Mouse (Mus musculus) adrenal gland, adult (tissue): ENCODE data around the gene Plin4.
"Not testable (repeated sequence)": the region's sequence is repeated elsewhere in the genome, so short reads cannot be mapped to it uniquely, and the experiment has no call there.

Source experiments
- DNase-seq, 2 experiments: peaks; one replicate each; pipeline ENCODE4 v3.0.0; 2022 to 2023; ENCODE audit warnings: low spot score in 1 of 2; ENCODE audit not compliant: inconsistent age in 2 of 2

Plin4 gene

GRCm38 (mm10) chr17:56066451-56066850, 43.2 kb downstream of the Plin4 start:
- DNase-seq = peak in 1 of 2 experiments; percentile 33

- not testable (repeated sequence) for DNase-seq
Observed at GRCm38 (mm10) chr17:56065715-56066114, 43.9 kb downstream of the Plin4 start.

GRCm38 (mm10) chr17:56062081-56062480, 47.5 kb downstream of the Plin4 start:
- DNase-seq = no peak

GRCm38 (mm10) chr17:56057381-56058120, 52.1 kb downstream of the Plin4 start:
- no peak for DNase-seq

GRCm38 (mm10) chr17:56055945-56056678, 53.5 kb downstream of the Plin4 start:
- DNase-seq = no peak

GRCm38 (mm10) chr17:56054938-56055337, 54.7 kb downstream of the Plin4 start:
- no peak for DNase-seq

GRCm38 (mm10) chr17:56051369-56051768, 58.2 kb downstream of the Plin4 start:
- peak in 1 of 2 experiments; percentile 64 for DNase-seq
